Mouse (Mus musculus) erythroid progenitor cell, adult 5-6 weeks (primary cell): Measurements from ENCODE around the gene 4930452B06Rik. TPM values are rescaled to one million over a fixed set of nuclear protein-coding genes. Genes with fewer than 3 reads are reported as not detected.

Experiments
- ATAC-seq: replicated peaks from 2 replicates; pipeline ENCODE4 v1.8.0; 2016; ENCODE audit warnings: moderate number of reproducible peaks, mild to moderate bottlenecking, moderate TSS enrichment, inconsistent platforms; ENCODE audit not compliant: poor library complexity, low FRiP score, severe bottlenecking
- total RNA-seq, 2 experiments: library from RNA; stranded (forward) in 1 of 2; stranded (reverse) in 1 of 2; fragments of 150-400 nt in 1 of 2; fragments of 186-747, 209-891 nt in 1 of 2; gene quantifications; 2 replicates each; pipeline versions ENCODE4 v1.2.3 to v1.2.4; 2015 to 2017; ENCODE audit warnings: low replicate concordance in 2 of 2

4930452B06Rik gene
- total RNA-seq, 2 experiments from 2014 or later: not detected

DNA sequence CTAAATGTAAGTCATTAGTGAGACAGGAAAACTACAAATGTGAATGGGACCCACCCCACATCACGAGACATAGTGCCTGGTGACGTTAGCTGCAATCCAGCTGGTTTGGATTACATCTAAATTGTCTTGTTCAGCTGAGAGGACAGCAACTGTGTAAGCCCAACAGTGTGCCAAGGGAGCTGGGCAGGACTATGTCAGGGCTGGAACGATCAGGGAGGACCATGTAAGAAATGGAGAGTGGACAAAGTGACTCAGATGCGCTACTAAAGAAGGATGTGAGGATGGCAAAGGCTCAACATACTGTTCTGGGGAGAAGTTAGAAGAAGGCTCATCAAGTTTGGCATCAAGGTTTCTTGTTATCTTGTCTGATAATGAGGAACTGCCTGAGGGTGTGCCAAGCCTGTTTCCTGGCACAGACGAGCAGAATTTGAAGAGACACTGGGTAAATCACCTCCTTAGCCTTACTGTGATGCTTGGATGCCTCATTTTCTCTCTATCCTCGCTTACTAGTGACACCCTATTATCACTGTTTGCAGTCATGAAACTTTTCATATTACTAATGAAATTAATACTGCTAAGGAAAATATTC, 203.6 kb downstream of the 4930452B06Rik start:
- ATAC-seq: no peak

DNA sequence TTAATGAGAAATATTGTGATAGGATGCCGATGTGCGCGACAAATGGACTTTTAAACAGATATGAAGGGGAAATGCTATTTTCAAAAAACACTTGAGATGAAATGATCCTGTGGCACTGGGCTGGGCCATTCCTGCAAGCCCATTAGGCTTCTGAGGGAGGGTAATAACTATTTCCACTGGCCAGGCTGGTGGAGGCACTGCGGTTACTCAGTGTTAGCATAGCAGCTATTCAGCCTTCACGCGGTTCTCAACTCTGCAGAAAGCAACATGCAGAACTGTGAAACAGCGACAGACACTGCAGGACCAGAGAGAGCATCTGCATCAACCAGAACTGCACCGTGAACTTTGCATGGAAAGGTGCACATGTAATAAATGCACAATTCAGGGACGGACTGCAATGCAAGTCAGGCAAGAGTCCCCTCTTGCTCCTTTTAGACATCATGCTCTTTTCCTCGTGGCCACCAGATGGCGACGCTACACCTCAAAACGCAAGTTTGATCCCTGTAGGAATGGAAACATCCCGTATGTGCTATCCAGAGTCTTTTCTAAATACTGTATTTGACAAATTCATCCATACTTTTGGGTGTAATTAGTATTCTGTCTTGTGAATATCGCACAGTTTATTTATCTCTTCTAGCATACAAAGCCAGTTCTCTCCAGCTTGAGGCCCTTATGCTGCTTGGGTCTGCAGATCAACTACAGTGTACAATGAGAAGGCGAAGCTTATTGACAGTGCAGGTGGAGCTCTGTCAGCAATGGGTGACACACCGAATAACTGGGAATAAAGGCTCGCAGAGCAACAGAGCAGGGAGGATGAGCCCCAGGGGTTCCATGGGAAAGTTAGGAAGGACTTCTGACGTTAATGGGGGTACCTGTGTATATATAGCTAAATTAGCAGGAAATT, 205.6 kb downstream of the 4930452B06Rik start:
- ATAC-seq: no peak

DNA sequence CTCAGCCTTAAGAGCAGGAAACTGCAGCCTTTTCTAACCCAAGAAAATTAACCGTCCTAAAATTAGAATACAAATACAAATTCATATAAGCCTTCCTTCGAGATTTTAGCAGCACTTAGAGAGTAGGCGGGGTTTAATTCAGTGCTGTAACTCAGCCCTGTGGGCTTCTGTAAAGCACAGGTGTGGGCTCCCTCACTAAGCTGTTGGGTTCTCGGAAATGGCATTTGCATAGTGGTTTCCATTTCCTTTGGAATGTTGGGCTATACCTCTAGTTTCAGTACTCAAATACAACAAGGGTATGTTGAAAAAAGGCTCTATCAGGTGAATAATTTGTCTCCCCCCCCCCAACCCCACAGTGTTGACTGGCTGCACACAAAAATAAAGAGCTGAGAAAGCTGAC, 206.3 kb downstream of the 4930452B06Rik start:
- ATAC-seq: no peak

DNA sequence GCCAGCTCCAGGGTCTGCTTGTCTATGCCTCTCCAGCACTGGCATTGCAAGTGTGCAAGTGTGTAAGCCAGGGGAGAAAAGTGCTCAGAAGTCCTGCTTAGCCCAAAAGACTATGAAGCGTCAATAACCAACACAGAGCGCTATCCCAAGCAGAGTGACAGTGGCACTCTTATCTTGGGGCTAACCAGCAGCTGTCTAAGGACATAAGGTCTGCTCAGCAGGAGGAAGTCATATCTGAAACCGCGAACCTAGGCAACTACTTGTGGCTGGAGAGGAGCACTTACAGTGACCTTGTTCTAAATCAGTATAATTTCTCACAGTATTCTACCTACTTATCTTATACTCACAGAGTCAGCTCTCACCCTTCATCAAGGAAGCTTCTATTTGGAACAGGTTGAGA, 214.9 kb downstream of the 4930452B06Rik start:
- no peak for ATAC-seq

DNA sequence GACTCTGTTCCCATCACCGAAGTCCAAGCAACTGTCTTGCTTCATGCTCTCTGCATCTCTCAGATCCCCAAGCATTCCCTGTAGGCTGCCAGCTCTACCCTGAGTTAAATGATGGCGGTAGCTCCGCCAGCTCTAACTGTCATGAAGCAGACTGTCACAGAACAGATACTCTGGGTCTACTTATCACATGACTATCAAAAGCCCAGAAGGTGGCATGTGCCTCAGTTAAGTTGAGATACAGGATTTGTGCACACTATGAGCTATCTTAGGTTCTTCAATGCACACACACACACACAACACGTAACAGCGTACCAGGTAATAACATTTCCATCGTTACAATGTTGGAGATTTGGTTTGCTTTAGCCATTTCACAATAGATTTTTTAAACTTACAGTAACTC, 215.7 kb downstream of the 4930452B06Rik start:
- no peak for ATAC-seq

DNA sequence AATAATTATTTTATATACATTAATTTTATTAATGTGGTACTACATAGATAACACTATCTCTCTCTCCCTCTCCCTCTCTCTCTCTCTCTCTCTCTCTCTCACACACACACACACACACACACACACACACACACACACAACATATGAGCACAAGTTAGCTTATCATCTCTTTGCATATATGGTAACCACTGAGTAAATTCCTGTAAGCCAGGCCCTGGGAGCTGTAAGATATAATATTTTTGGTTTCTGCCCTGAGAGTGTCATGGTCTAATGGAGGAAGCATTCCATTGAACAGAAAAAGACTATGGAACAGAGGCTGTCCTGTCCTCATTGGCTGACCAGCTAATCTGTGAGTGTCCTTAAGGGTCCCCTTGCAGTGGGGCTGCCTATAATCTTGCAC, 216.7 kb downstream of the 4930452B06Rik start:
- ATAC-seq: no peak

DNA sequence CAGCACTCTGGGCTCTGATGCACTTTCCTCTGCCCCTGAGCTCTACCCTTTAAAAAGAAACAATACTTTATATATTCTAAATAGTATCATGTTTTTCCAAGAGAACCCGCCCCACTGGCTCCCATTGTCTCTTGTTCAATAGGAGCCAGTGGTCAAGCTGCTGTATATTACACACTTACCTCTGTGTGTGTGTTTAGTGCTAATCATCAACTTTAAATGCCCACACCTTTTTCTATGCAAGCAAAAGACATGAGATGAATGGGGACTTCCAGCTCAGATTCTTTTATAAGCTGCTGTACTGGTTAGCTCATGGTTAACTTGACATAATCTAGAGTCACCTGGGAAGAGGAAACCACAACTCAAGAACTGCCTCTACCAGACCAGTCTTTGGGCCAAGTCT, 218.7 kb downstream of the 4930452B06Rik start:
- ATAC-seq: no peak

DNA sequence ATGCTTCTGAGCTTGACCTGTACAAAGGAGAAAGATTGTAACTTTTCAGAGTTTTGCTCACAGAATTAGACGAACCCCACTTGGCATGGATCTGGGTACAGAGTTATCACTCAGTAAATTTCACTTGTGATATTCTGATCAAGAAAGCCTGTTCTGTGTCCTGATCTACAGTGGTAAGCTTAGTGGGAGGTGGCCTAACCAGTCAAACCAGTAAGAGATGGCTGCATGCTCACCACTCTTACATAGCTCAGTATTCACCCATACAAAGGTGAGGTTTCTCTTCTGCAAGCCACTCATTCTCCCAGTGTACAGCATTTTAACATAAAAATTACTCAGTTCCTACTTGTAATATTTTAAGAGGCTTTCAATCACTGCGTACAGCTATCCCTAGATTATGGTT, 221.7 kb downstream of the 4930452B06Rik start:
- ATAC-seq: no peak

DNA sequence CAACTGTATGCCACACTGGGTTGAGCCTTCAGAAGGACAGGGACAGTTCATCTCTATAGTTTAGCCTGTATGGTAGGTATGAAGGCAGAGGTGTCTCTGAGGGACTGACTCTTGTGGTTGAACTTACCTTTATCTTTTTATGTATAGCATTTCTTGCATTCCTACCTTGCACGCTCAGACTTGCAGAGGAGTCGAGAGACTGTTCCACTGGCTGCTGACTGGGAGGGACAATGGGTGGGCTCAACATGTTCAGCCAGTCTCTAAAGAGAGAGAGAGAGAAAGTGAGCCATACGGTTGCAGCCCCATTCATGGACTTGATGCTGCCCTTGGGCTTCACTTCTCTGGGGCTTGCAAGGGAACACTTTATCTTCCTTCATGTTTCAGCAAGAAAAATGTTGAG, 223.3 kb downstream of the 4930452B06Rik start:
- ATAC-seq: no peak

DNA sequence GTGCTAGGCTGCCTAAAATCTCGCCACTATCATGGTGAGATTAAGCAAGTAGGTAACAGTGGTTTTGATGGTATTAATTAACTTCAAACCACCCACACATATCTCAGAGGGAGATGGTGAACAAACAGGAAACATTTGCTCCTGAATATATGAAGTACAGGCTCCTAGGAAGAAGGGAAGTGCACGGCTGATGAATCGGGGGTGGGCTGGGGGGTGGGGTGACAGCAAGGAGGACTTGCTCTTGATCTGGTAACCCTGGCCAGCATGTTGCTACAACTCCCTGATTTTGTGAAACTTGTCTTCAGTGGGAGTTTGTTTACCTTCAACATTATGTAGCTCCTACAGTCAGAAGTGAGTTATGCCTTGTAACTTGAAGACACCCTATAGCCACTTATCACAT, 224.4 kb downstream of the 4930452B06Rik start:
- ATAC-seq: no peak

DNA sequence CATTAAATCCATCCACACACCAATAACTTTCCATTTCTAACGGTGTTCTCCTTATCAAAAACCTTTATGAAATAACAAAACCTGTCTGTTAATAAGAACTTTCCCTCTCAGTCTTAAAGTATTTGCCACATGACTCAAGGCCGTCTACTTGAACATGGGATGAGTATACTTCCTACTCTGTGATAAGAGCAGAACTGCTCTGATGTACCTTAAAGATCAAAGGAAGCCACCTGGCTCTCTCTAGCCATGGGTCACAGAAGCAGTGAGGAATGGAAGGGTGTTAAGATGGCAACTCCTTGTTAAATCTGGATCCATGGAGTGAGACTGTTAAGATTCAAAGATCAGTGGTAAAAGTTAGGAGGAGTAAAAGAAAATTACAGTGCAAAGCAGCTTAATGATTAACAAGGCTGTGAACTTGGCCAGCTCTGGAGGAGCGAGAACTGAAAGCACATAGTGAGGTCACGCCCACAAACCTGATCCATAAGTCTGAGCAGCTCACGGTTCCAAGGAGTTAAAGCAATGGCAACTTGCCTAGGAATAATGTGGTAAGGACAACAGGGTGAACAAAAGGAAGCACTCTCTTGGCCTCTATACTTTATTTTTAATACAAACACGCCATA, 235.3 kb downstream of the 4930452B06Rik start:
- no peak for ATAC-seq

DNA sequence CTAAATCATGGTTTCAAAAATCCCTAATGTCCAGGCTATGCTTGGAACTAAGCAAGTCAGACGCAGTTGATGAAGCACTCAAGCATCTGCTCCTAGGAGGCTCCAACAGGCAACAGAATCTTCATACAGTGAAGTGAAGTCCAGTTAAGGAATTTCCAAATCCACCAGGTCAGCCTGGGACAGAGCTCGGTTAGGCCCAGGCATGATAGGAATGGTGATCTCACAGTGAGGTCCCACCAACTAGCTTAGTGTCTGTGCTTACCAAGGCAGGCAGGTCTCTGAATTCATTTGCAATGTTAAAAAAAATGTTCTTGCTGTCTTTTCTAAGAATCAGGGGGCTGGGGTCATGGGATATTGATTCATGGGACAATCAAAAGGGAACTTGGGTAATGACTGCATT, 236.3 kb downstream of the 4930452B06Rik start:
- ATAC-seq: no peak

DNA sequence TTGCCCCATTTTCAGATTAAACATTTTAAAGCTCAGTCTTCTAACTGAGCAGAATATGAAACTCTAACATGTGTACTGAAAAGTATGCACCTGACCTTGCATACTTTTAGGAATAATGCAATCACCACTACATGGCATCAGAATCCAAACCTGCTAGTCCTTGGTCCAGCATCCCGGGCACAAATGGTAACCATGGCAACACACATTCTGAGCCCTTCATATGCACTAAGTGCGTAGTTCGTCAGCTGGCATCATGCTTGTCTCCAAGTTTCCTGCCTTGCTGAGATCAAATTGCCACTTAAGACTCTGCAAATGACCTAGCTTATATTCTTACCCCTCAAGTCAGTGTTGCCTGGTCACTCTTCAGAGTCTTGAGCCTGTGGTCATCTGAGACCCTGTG, 243.2 kb downstream of the 4930452B06Rik start:
- no peak for ATAC-seq

DNA sequence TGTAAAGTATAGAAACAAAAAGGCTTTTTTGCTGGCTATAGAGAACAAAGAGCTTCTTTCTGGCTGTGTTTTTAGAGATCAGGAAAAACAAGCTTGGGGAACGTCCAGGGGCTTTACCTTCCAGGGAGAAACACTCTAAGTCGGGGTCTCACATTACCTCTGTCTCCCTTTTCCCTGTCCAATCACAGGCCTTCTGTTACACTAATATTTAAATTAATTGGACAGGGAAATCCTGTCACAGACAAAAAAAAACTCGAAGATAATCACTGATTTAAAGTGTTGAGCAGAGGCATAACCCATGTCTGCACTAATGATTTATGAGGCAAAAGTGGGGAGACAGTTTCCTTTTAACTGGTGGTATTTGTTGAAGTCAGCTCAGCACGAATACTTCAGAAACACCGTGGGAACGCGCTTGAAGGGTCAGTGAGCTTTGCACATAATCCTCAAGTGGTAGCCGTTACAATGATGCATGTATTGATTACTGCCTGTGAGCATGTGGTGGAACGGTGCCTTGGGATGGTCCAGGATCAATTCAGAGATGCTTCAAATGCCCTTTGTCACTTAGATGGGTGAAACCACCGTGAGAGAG, 244.7 kb downstream of the 4930452B06Rik start:
- no peak for ATAC-seq

DNA sequence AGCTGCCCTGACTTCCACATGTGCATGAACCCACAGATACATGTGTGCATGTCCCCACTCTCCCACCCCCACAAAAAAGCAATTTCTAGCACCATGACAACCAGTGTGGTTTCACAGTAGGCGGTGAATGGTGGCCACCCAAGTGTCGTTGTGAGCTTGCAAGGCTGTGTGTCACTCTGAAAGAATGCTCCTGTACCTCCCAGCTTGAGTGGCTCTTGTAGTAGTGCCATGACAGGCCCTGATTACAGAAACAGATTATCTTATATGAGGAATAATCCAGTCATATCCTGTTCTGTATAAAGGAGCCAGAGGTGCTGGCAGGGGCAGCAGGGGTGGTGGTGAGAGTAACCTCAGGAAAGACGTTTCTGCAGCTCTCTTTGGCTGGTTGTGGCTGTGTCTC, 247.4 kb downstream of the 4930452B06Rik start:
- no peak for ATAC-seq

DNA sequence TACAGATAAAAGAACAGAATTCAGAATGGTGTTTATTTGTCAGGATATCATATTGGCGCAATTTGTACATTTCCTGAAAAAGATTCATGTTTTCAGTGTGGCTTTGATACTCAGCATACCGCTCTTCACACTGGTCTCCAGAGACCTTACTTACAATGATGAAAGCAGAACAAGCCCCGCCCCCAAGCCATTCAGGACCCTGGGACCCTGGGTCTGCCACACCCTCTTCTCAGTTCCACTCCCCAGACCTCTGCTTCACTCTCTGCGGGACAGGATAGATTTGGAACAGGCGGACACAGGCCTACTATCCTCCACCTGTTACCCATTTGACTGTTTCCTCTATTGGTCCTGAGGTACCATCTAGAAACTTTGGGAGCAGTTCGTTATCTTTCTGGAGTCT, 260.1 kb downstream of the 4930452B06Rik start:
- no peak for ATAC-seq

DNA sequence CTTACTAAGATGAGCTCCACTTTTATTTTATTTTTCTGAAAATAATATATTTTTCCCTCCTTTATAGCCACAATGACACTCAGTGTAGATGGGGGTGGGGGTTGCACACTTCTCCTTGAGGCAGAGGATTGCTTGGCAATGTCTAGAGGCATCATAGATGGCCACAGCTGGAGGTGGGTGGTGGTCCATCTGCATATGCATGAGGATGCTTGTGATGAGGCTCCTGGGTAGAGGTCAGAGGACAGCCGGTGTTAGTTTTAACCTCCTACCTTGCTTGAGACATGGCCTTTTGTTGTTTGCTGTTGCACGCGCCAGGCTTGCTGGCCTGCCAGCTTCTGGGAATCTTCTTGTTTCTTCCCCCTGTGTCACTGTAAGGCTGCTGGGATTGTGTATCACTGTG, 262.7 kb downstream of the 4930452B06Rik start:
- ATAC-seq: no peak

DNA sequence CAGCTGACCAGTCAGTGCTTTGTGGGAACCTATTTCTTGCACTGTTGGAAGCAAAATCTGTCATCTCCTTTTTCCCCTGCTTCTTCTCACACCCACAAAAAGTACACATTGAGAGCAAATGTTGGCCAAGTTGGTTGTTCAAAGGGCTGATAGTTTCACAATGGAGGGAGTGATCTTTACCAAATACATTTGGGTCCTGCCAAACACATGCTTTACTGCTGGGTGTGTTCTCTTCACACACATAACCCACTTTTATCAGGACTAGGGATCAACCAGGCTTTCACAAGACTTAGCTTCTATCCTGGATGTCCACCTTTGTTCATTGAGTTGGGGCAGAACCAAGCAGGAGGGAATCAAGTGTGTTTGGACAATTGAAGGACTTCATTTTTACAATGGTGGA, 267.5 kb downstream of the 4930452B06Rik start:
- no peak for ATAC-seq

DNA sequence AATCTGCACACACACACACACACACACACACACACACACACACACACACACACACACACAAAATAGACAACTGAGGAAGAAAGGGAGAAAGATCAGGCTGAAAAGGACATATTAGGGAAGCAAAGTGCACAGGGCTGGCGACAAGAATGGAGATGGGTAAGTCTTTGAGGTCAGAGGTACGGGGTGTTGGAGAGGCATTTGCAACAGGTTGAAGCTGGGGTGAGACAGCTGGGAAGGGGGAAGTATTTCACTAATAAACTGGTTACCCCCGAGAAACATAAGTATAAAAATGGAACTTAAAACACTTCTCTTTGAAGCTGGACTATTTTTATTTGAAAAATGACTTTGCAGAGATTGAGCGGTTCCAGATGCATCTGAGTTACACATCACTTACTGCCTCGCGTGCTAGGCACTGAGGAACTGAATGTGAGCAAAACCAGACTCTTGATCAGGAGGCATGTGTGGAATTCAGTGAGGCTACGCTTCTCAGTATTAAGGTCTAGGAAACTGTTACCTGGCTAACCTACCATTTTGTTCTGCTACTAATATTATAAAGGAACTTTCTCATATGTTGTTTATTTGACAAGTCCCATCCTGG, 270.3 kb downstream of the 4930452B06Rik start:
- ATAC-seq: no peak

DNA sequence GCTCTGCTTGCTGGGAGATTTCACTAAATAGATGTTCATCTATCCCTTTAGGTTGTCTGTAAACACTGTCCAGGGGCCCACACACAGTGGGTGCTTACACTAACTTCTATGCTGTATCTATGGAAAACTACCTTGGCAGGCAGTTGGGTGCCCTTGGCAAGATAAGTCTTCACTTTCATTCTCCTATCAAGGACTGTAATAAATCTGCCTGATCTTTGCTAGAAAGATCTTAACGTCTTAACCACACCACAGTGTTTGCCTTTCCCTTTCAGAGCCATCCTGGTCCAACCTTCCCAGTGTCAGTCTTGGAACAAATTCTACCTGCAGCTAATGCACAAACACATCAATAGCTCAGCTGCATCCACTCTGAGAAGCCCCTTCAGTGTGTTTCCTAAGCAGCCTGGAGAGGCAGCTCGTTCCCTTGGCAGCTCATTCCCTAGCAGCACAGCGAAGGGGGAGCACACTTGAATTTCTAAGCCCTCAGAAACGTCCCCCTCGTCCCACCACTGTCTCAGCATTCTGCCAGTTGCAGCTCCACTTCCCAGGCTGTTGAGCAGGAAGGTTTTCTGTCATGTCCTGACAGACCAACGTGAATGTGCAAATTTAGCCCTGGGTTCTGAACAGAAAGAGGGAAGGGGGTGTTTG, 273.7 kb downstream of the 4930452B06Rik start:
- no peak for ATAC-seq
